Mouse (Mus musculus) bone marrow macrophage, adult 2 months (primary cell): ENCODE results near the gene Sec31a.

Experiments used
- CTCF ChIP-seq: IDR thresholded peaks from 2 replicates; pipeline ENCODE4 v1.5.1; 2012; ENCODE audit warnings: low read depth, mild to moderate bottlenecking, low read length, moderate library complexity
- POLR2A ChIP-seq: IDR thresholded peaks from 2 replicates; pipeline ENCODE4 v1.6.1; 2012; ENCODE audit warnings: mild to moderate bottlenecking, low read depth, low read length, borderline replicate concordance

DNA sequence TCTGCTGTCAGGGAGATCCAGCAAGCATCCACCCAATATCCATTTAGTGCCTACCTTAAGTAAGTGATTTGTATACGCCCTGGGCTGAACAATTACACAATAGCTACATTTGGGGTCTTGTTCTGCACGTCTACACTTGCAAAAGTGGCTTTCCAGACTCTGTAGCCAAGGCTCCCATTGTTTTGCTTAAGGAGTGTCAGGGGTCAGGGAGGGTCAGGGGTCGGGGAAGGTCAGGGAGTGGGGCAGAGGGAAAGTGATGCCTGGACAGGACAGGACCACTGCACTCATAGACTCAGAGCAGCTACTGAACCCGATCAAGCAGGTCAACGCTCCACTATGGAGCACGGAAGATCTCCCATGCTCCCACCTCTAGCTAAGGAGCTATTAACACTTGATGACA lies 72.9 kb downstream of the Sec31a start:
- TF ChIP-seq CTCF (no peak), POLR2A (no peak)
